Mouse (Mus musculus) right cerebral cortex, postnatal 36 days (tissue): ENCODE results near the gene BC051142.
"Not testable (repeated sequence)": the region's sequence is repeated elsewhere in the genome, so short reads cannot be mapped to it uniquely, and the experiment has no call there.

Experiments
- DNase-seq, 2 experiments: peaks; one replicate each; pipeline ENCODE4 v3.0.0; 2022; ENCODE audit warnings: low spot score in 2 of 2, mixed read lengths in 1 of 2

The BC051142 gene

GRCm38 (mm10) chr17:34398058-34398710, 436 bp upstream of the BC051142 start:
- peak; percentile 25 to 33 for DNase-seq

GRCm38 (mm10) chr17:34399394-34399715, 735 bp downstream of the BC051142 start:
- DNase-seq = no peak

GRCm38 (mm10) chr17:34411117-34411516, 12.5 kb downstream of the BC051142 start:
- peak; percentile 45 to 66 for DNase-seq

GRCm38 (mm10) chr17:34420014-34420413, 21.4 kb downstream of the BC051142 start:
- DNase-seq = no peak

GRCm38 (mm10) chr17:34427597-34427996, 29.0 kb downstream of the BC051142 start:
- peak in 1 of 2 experiments; percentile 8 for DNase-seq

GRCm38 (mm10) chr17:34437120-34437519, 38.5 kb downstream of the BC051142 start:
- DNase-seq = no peak

- DNase-seq = no peak
These were observed 39.0 kb downstream of the BC051142 start for GRCm38 (mm10) chr17:34437606-34438005.

GRCm38 (mm10) chr17:34438588-34438987, 40.0 kb downstream of the BC051142 start:
- DNase-seq = no peak

- no peak for DNase-seq
These were observed 41.2 kb downstream of the BC051142 start for GRCm38 (mm10) chr17:34439795-34440194.

GRCm38 (mm10) chr17:34441990-34442389, 43.4 kb downstream of the BC051142 start:
- DNase-seq = no peak

- no peak for DNase-seq
These were observed 49.9 kb downstream of the BC051142 start for GRCm38 (mm10) chr17:34448473-34449041.

GRCm38 (mm10) chr17:34457668-34458067, 59.0 kb downstream of the BC051142 start:
- DNase-seq = no peak

GRCm38 (mm10) chr17:34459255-34459654, 60.6 kb downstream of the BC051142 start:
- no peak for DNase-seq

- not testable (repeated sequence) for DNase-seq
These were observed 67.3 kb downstream of the BC051142 start for GRCm38 (mm10) chr17:34465906-34466305.

- DNase-seq = no peak
These were observed 71.9 kb downstream of the BC051142 start for GRCm38 (mm10) chr17:34470491-34470890.

GRCm38 (mm10) chr17:34475060-34475459, 76.4 kb downstream of the BC051142 start:
- DNase-seq = no peak

- DNase-seq = no peak
These were observed 77.8 kb downstream of the BC051142 start for GRCm38 (mm10) chr17:34476427-34476826.

GRCm38 (mm10) chr17:34477238-34478013, 78.8 kb downstream of the BC051142 start, which contains the start of gene Btnl4:
Gene Btnl4, minus strand, starts transcription at chr17:34477318.
- DNase-seq = not testable (repeated sequence)

- DNase-seq = no peak
These were observed 94.2 kb downstream of the BC051142 start for GRCm38 (mm10) chr17:34492796-34493195.

- not testable (repeated sequence) for DNase-seq
These were observed 96.5 kb downstream of the BC051142 start for GRCm38 (mm10) chr17:34495156-34495555.

GRCm38 (mm10) chr17:34496539-34496938, 97.9 kb downstream of the BC051142 start:
- DNase-seq = no peak

GRCm38 (mm10) chr17:34497319-34497718, 98.7 kb downstream of the BC051142 start:
- DNase-seq = not testable (repeated sequence)

GRCm38 (mm10) chr17:34497726-34498125, 99.1 kb downstream of the BC051142 start:
- DNase-seq = not testable (repeated sequence)
